Mouse (Mus musculus) gastrocnemius, postnatal 14 days (tissue): Measurements from ENCODE around the gene Dlgap4. TPM values are rescaled to one million over a fixed set of nuclear protein-coding genes. Genes with fewer than 3 reads are reported as not detected.

Experiments
- total RNA-seq, 2 experiments: library from RNA; stranded (reverse); gene quantifications; 2 replicates each; pipeline ENCODE4 v1.2.3; 2021

Dlgap4 gene
- total RNA-seq, 2 experiments from 2014 or later, result 54.6 to 77.3 TPM

Other genes with a start within 250 kb of the Dlgap4 start
- gene Epb41l1, start 192.8 kb upstream of the Dlgap4 start, total RNA-seq, result 10 to 100 TPM in 1 of 2 experiments, 1 to 10 TPM in 1; 8.0 to 11.8 TPM
- gene Aar2, start 66.1 kb upstream of the Dlgap4 start, total RNA-seq, result 10 to 100 TPM; 18.9 to 20.1 TPM
- 100 to 1,000 TPM; 165 to 224 TPM for gene Myl9, start 161.7 kb downstream of the Dlgap4 start, total RNA-seq
- gene Tgif2, start 226.3 kb downstream of the Dlgap4 start, total RNA-seq, result 1 to 10 TPM; 2.9 to 3.1 TPM
- gene 4930518I15Rik, start 244.2 kb downstream of the Dlgap4 start, total RNA-seq, result under 1 TPM; 0.35 to 0.44 TPM
- gene Rab5if, start 249.4 kb downstream of the Dlgap4 start, total RNA-seq, result 10 to 100 TPM; 75.1 to 77.1 TPM